Comparison of ENCODE assay signal across 9 mouse cellular contexts in the genomic region with DNA sequence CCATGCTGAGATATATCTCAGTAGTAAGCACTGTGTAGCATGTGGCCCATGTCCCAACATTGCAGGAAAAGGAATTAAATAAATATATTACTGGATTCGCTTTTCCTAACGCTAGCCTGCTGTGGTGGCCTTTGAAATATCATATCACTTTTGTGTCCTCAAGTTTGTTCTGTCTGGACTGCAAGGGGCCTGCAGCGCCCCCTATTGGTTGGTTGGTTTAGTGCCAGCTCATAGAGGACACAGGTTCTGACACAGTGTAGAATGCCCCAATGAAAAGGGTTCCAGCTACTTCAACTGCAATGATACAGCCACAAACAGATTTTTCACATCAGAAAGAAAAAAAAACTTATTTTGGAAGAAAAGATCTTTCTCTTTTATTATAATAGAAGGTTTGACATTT. TPM values are rescaled to one million over a fixed set of nuclear protein-coding genes. Genes with fewer than 3 reads are reported as not detected.
DNase-seq lines count a peak whose midpoint lies in the region; ATAC-seq and TF ChIP-seq lines count a peak whose summit lies in the region.
"Had no signal": no experiment of that assay in that cellular context is flagged by ENCODE, and none has a peak within 500 bp of the region (broad histone marks: within the 10 kb centered on the region; RNA-seq: fewer than 3 reads in every experiment).

No protein-coding gene starts in this region.

- in situ Hi-C loops in Patski (cut with MboI; ENCODE audit: low pct_unique_long_range_greater_than_20kb), result loop anchor here (10.0 kb wide), 1 partner anchor 941 kb away; no protein-coding TSS in a partner anchor

- H3K9ac ChIP-seq in forebrain, embryonic 14.5 days (ENCODE audit: low read length), result no peak overlapping the region
- H3K9ac ChIP-seq: embryonic facial prominence, embryonic 12.5 days; neural tube, embryonic 12.5 days had no signal

- no peak for ATAC-seq in Patski
- 0 out of 2 replicates have a peak, but pooled peaks have one; percentile 66 for ATAC-seq in erythroblast, adult 5-6 weeks (replicated peaks; ENCODE audit: low FRiP score, poor library complexity, severe bottlenecking)
- no peak for ATAC-seq in forebrain, embryonic 14.5 days

- CTCF ChIA-PET in Patski (lab: Charles Lee), result no interaction called here

- no peak overlapping the region for H3K4me2 ChIP-seq in forebrain, embryonic 14.5 days (ENCODE audit: low read length)
- H3K4me2 ChIP-seq: embryonic facial prominence, embryonic 12.5 days; neural tube, embryonic 12.5 days had no signal

- H3K27me3 ChIP-seq in Patski, result no peaks in the 10 kb centered on the region
- no peaks in the 10 kb centered on the region for H3K27me3 ChIP-seq in forebrain, embryonic 14.5 days (replicated peaks; ENCODE audit: control insufficient read depth, insufficient read depth, low read length)
- H3K27me3 ChIP-seq: embryonic facial prominence, embryonic 12.5 days; neural tube, embryonic 12.5 days had no signal

- WGBS in forebrain, embryonic 14.5 days, result 58% methylated on average over 3 of the region's 3 CpGs

- POLR2A ChIA-PET in Patski (lab: Charles Lee), result no interaction called here

- no peak overlapping the region for H3K4me3 ChIP-seq in forebrain, embryonic 14.5 days (ENCODE audit: low read depth, low read length)
- H3K4me3 ChIP-seq: embryonic facial prominence, embryonic 12.5 days; neural tube, embryonic 12.5 days had no signal

- H3K27ac ChIP-seq in forebrain, embryonic 14.5 days (ENCODE audit: low read depth, low read length), result no peak overlapping the region
- H3K27ac ChIP-seq: embryonic facial prominence, embryonic 12.5 days; neural tube, embryonic 12.5 days had no signal

- intact Hi-C loops in left cerebral cortex, postnatal 4 days (cut with DNase I), result loop anchor here (5.0 to 10.0 kb wide), 3 partner anchors 733 to 951 kb away; no protein-coding TSS in a partner anchor
- intact Hi-C loops in left cerebral cortex, postnatal 14 days (cut with DNase I), result loop anchor here (10.0 kb wide), 2 partner anchors 851 to 1111 kb away; no protein-coding TSS in a partner anchor

- DNase-seq in left cerebral cortex, postnatal 4 days, result peak; percentile 34
- no peak for DNase-seq in left cerebral cortex, postnatal 14 days (ENCODE audit: low spot score in 2 of 2)
- DNase-seq in Patski (ENCODE audit: low read depth, low spot score), result no peak
- DNase-seq in spleen, postnatal 10 days (ENCODE audit: low spot score in 2 of 2), result peak; percentile 22 to 60
- no peak for DNase-seq in forebrain, embryonic 14.5 days (ENCODE audit: low spot score)
- DNase-seq in frontal cortex, postnatal 36 days (ENCODE audit: low spot score in 2 of 2), result no peak

- H3K36me3 ChIP-seq in forebrain, embryonic 14.5 days (ENCODE audit: control insufficient read depth, insufficient read depth, low read length), result no peaks in the 10 kb centered on the region
- H3K36me3 ChIP-seq: embryonic facial prominence, embryonic 12.5 days; neural tube, embryonic 12.5 days had no signal

- no peaks in the 10 kb centered on the region for H3K4me1 ChIP-seq in forebrain, embryonic 14.5 days (ENCODE audit: control insufficient read depth, insufficient read depth, low read length)
- H3K4me1 ChIP-seq: neural tube, embryonic 12.5 days had no signal

- H3K9me3 ChIP-seq in forebrain, embryonic 14.5 days (replicated peaks; ENCODE audit: control insufficient read depth, low read length), result no peaks in the 10 kb centered on the region
- H3K9me3 ChIP-seq: embryonic facial prominence, embryonic 12.5 days; neural tube, embryonic 12.5 days had no signal

- TF ChIP-seq CTCF in Patski (IDR thresholded peaks at IDR 0.05), result peak; percentile 62

RNA-seq across cellular contexts. Expression of gene Cdkn3, which starts 34.6 kb away (rescaled TPM):
- total RNA-seq in left cerebral cortex, postnatal 4 days (2021), result 1 to 10 TPM; 3.0 to 5.1 TPM
- total RNA-seq in left cerebral cortex, postnatal 14 days (2021), result 1 to 10 TPM; 1.5 to 1.8 TPM
- 15.0 TPM for polyA plus RNA-seq in Patski (2021)
- total RNA-seq in erythroblast, adult 5-6 weeks (2015; ENCODE audit: low replicate concordance), result 42.4 and 47.5 TPM in 2 replicates
- total RNA-seq in erythroblast, adult 5-6 weeks (2017; ENCODE audit: low replicate concordance), result 45.1 and 57.7 TPM in 2 replicates
- 17.0 and 29.0 TPM in 2 replicates for polyA plus RNA-seq in forebrain, embryonic 14.5 days (2014; fragmentation: Nextera tagmentation; extraction: Ambion mirVana)

Comparison
In these comparisons a context has a peak if more than half of its experiments do, and no peak if none do; other contexts are left out.
1. DNase-seq: peak in left cerebral cortex, postnatal 4 days (single experiment) and spleen, postnatal 10 days (2 of 2); none in left cerebral cortex, postnatal 14 days (0 of 2), Patski (single experiment), forebrain, embryonic 14.5 days (single experiment) and frontal cortex, postnatal 36 days (0 of 2).
2. RNA of gene Cdkn3, which starts 34.6 kb away (total RNA-seq): 42.4 to 57.7 TPM in erythroblast, adult 5-6 weeks; 3.0 to 5.1 TPM in left cerebral cortex, postnatal 4 days and 1.5 to 1.8 TPM in left cerebral cortex, postnatal 14 days; every median in the first group is over 4 times any median in the second.